Mouse (Mus musculus): ENCODE data around the gene Hist1h2af.
A peak's percentile ranks its signal among the peaks of the same experiment; 100 is the strongest.
"Not testable (repeated sequence)": the region's sequence is repeated elsewhere in the genome, so short reads cannot be mapped to it uniquely, and the experiment has no call there.

The Hist1h2af gene

GRCm38 (mm10) chr13:23555839-23556416 is 22.2 kb downstream of the Hist1h2af start:
- DNase-seq: peak; percentile 54 to 59

GRCm38 (mm10) chr13:23556906-23557305 is 23.2 kb downstream of the Hist1h2af start:
- DNase-seq: no peak

- not testable (repeated sequence) for DNase-seq
These were observed 27.0 kb downstream of the Hist1h2af start for GRCm38 (mm10) chr13:23560699-23561098.

- not testable (repeated sequence) for DNase-seq
These were observed 27.8 kb downstream of the Hist1h2af start for GRCm38 (mm10) chr13:23561531-23561882.

- DNase-seq: peak; percentile 86 to 90
These were observed 28.4 kb downstream of the Hist1h2af start, which contains the start of gene Hist1h3e for GRCm38 (mm10) chr13:23561883-23562659. TSS of gene Hist1h3e (minus strand) at chr13:23562369.

- no peak for DNase-seq
These were observed 29.2 kb downstream of the Hist1h2af start for GRCm38 (mm10) chr13:23562699-23563462.

GRCm38 (mm10) chr13:23564482-23564881 is 30.8 kb downstream of the Hist1h2af start:
- no peak for DNase-seq

- not testable (repeated sequence) for DNase-seq
These were observed 36.7 kb downstream of the Hist1h2af start for GRCm38 (mm10) chr13:23570261-23571021.

GRCm38 (mm10) chr13:23571022-23571503 is 37.4 kb downstream of the Hist1h2af start, which contains the start of the genes Hist1h2ae and Hist1h2bg:
TSS of gene Hist1h2ae (minus strand) at chr13:23571220.
TSS of gene Hist1h2bg (plus strand) at chr13:23571396.
- peak; percentile 75 to 81 for DNase-seq

- not testable (repeated sequence) for DNase-seq
These were observed 38.0 kb downstream of the Hist1h2af start for GRCm38 (mm10) chr13:23571504-23572217.

GRCm38 (mm10) chr13:23572218-23573033 is 38.7 kb downstream of the Hist1h2af start:
- no peak for DNase-seq

GRCm38 (mm10) chr13:23573034-23573897 is 39.6 kb downstream of the Hist1h2af start:
- DNase-seq: peak in 1 of 2 experiments; percentile 40

- peak; percentile 83 to 90 for DNase-seq
These were observed 40.3 kb downstream of the Hist1h2af start, which contains the start of the genes Hist1h2bf and Hist1h2ad for GRCm38 (mm10) chr13:23573898-23574524. TSS of gene Hist1h2bf (minus strand) at chr13:23574196. TSS of gene Hist1h2ad (plus strand) at chr13:23574381.

GRCm38 (mm10) chr13:23574546-23575170 is 41.0 kb downstream of the Hist1h2af start:
- DNase-seq: not testable (repeated sequence)

- DNase-seq: peak in 1 of 2 experiments; percentile 34
These were observed 41.7 kb downstream of the Hist1h2af start, which contains the start of gene Hist1h3d for GRCm38 (mm10) chr13:23575271-23575851. TSS of gene Hist1h3d (plus strand) at chr13:23575763.

- peak in 1 of 2 experiments; percentile 42 for DNase-seq
These were observed 42.2 kb downstream of the Hist1h2af start for GRCm38 (mm10) chr13:23575864-23576313.

- DNase-seq: no peak
These were observed 42.7 kb downstream of the Hist1h2af start for GRCm38 (mm10) chr13:23576351-23576881.
